Mouse (Mus musculus) midbrain, embryonic 16.5 days (tissue): ENCODE measurements around the gene Sidt1. TPM values are rescaled to one million over a fixed set of nuclear protein-coding genes. Genes with fewer than 3 reads are reported as not detected.

Source experiments
- ATAC-seq: fragments of 200-750 bp; cut with Nextera tagmentation; 2 replicates; pipeline ENCODE4 v1.8.0; 2017; ENCODE audit warnings: moderate TSS enrichment
- H3K27ac ChIP-seq: fragments of 300-500 bp; sonication (generic); 2 replicates; pipeline ENCODE4 v1.5.1; 2014; ENCODE audit warnings: mild to moderate bottlenecking, low read length, mixed read lengths
- H3K27me3 ChIP-seq: fragments of 300-500 bp; sonication (generic); 2 replicates; pipeline ENCODE4 v1.6.1; 2014; ENCODE audit warnings: low read depth, low read length, mixed read lengths; ENCODE audit not compliant: control insufficient read depth, insufficient read depth
- H3K36me3 ChIP-seq: fragments of 300-500 bp; sonication (generic); 2 replicates; pipeline ENCODE4 v1.6.1; 2014; ENCODE audit warnings: mild to moderate bottlenecking, low read length, moderate library complexity, mixed read lengths; ENCODE audit not compliant: control insufficient read depth, insufficient read depth
- H3K4me1 ChIP-seq: fragments of 300-500 bp; sonication (generic); 2 replicates; pipeline ENCODE4 v1.6.1; 2014; ENCODE audit warnings: mild to moderate bottlenecking, low read length, mixed read lengths; ENCODE audit not compliant: control insufficient read depth, insufficient read depth
- H3K4me2 ChIP-seq: fragments of 300-500 bp; sonication (generic); 2 replicates; pipeline ENCODE4 v1.6.1; 2014; ENCODE audit warnings: mild to moderate bottlenecking, low read length, mixed read lengths
- H3K4me3 ChIP-seq: fragments of 300-500 bp; sonication (generic); 2 replicates; pipeline ENCODE4 v1.5.1; 2014; ENCODE audit warnings: low read depth, mild to moderate bottlenecking, low read length, moderate library complexity, mixed read lengths
- H3K9ac ChIP-seq: fragments of 300-500 bp; sonication (generic); 2 replicates; pipeline ENCODE4 v1.6.1; 2014; ENCODE audit warnings: low read depth, low read length, mixed read lengths
- H3K9me3 ChIP-seq: fragments of 300-500 bp; sonication (generic); replicated peaks from 2 replicates; pipeline ENCODE4 v1.6.1; 2014; ENCODE audit warnings: mild to moderate bottlenecking, low read length, mixed read lengths; ENCODE audit not compliant: control insufficient read depth, poor library complexity, severe bottlenecking
- WGBS: fragments of 180-500 bp; shearing (Covaris S2); extraction: QIAGEN DNeasy Blood & Tissue Kit; methylation state at CpG from one replicate; pipeline ENCODE4 v1.1.7; 2014; 5-methylcytosine and 5-hydroxymethylcytosine counted together
- polyA plus RNA-seq: library from polyadenylated mRNA; unstranded; fragments of >200 nt; fragmentation: Nextera tagmentation; extraction: Ambion mirVana; gene quantifications from 2 replicates; pipeline ENCODE4 v1.2.1, GENCODE M21; 2015

Gene Sidt1
- polyA plus RNA-seq, 1 experiment from 2014 or later, result 11.9 TPM

DNA sequence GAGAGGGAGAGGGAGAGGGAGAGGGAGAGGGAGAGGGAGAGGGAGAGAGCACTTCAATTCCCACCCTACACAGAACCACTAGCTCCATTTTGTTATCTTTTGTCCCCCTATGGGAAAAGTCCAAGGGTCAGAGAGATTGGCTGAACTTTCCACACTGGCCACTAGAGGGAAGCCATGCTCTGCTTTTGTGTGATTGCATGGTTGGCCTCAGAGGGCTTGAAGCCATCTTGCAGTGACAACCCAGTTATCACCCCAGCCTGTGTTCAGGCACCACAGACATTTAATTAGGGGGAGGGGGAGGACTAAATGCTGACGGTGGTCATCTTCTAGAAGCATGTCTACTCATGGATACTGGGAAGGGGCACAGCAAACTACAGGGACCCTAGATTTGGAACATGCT, 90.4 kb downstream of the Sidt1 start:
- H3K4me3 ChIP-seq, result no peak overlapping the region
- ATAC-seq, result peak; percentile 60; the same call in 1 of the 2 replicates
- H3K4me2 ChIP-seq, result no peak overlapping the region
- H3K36me3 ChIP-seq, result no peaks in the 10 kb centered on the region
- H3K4me1 ChIP-seq, result no peaks in the 10 kb centered on the region
- H3K27me3 ChIP-seq, result no peaks in the 10 kb centered on the region
- H3K27ac ChIP-seq, result no peak overlapping the region
- H3K9me3 ChIP-seq, result peaks cover 3% of the 10 kb centered on the region; the same call in 1 of the 2 replicates
- WGBS, result 3% methylated on average over 1 of the region's 1 CpGs
- no peak overlapping the region for H3K9ac ChIP-seq

DNA sequence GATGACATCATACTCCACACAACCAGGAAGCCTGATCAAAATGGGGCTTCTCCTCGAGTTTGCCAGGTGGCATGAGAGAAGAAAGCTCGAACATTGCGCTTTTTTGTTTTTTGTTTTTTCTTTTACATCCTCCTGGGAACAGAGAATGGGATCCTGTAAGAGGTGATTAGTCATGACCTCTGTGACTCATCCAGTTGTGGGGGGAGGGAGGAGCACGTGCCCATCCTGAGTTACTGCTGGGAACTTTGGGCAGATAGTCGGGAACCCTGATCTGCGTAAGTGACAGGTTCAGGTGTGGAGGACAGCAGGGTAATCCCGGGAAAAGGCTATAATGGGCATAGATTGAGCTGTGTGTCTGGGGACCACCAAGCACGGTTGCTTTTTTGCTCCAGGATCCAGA, 92.6 kb downstream of the Sidt1 start:
- 71% methylated on average over 8 of the region's 8 CpGs for WGBS

DNA sequence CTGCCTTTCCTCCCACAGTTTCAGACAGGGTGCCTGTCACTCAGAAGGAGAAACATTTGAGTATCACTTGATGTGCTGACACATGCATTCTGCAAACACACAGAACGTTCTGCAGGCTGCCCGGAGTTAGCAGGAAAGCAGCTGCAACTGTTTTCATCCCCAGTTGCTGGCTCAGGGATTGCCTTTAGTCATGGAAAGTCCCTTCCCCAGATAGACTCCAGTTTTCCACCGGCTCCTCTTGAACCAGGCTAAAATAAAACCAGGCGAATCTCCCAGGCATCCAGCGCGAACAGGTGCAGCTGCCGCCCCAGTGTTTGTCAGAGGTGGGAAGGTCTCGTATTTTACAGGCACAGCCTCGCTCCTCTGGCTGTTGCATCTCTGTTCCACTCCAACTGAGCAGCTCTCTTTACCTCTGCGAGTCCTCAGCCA, 94.1 kb downstream of the Sidt1 start:
- 53% methylated on average over 10 of the region's 10 CpGs for WGBS
- Histone ChIP-seq H3K4me3 (no peak overlapping the region), H3K36me3 (no peaks in the 10 kb centered on the region), H3K4me1 (no peaks in the 10 kb centered on the region), H3K9ac (no peak overlapping the region), H3K27ac (no peak overlapping the region), H3K9me3 (no peaks in the 10 kb centered on the region), H3K4me2 (no peak overlapping the region), H3K27me3 (no peaks in the 10 kb centered on the region)
- ATAC-seq, result no peak

More for the DNA sequence above, 92.6 kb downstream of the Sidt1 start:
- ATAC-seq, result no peak
- no peak overlapping the region for H3K9ac ChIP-seq
- no peak overlapping the region for H3K27ac ChIP-seq
- no peaks in the 10 kb centered on the region for H3K4me1 ChIP-seq
- no peaks in the 10 kb centered on the region for H3K36me3 ChIP-seq
- H3K27me3 ChIP-seq, result no peaks in the 10 kb centered on the region
- H3K4me3 ChIP-seq, result no peak overlapping the region
- H3K4me2 ChIP-seq, result no peak overlapping the region
- H3K9me3 ChIP-seq, result no peaks in the 10 kb centered on the region

DNA sequence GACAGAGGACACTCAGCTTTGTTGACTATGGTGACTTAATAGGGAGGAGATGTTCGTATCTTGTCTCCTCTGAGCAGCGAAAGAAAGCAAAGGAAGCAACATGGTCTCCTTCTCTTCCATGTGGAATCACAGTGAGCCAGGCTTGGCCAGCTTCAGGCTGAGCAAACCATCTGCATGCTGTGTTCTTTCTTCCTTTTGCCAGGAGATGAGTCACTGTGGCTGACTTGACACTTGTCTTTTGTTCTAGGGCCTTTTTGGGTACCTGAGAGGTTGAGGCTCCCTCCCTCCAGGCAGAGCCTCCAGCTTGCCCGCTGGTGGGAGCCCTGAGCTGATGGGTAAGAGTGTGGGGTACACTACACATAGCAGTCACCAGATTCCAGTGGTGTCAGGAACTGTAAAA, 95.2 kb downstream of the Sidt1 start:
- Histone ChIP-seq H3K4me3 (no peak overlapping the region), H3K9ac (no peak overlapping the region), H3K27ac (no peak overlapping the region), H3K9me3 (no peaks in the 10 kb centered on the region), H3K4me2 (no peak overlapping the region), H3K4me1 (no peaks in the 10 kb centered on the region), H3K27me3 (no peaks in the 10 kb centered on the region), H3K36me3 (no peaks in the 10 kb centered on the region)
- WGBS, result 72% methylated on average over 3 of the region's 3 CpGs
- ATAC-seq, result no peak

DNA sequence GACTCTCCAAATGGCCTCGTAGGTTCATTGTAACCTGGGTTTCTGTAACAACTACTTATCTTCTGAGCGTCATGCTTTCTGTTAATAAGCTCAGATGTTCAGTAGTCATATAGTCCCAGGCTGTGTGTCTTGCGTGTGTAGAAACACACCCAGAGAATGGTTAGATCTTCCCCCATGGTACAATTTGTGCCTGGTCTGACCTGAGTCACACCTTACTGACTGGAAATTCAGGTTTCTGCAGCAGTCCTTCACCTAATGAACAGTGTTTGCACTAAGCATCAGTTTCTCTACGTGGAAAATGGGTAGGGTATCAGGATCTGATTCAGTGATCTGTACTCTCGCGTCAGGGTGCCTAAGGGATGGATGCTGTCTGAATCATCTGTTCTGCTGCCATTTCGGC, 100.0 kb downstream of the Sidt1 start:
- H3K27me3 ChIP-seq, result no peaks in the 10 kb centered on the region
- H3K27ac ChIP-seq, result no peak overlapping the region
- H3K9ac ChIP-seq, result no peak overlapping the region
- ATAC-seq, result no peak
- no peaks in the 10 kb centered on the region for H3K9me3 ChIP-seq
- H3K4me1 ChIP-seq, result no peaks in the 10 kb centered on the region
- WGBS, result 93% methylated on average over 7 of the region's 7 CpGs
- H3K4me2 ChIP-seq, result no peak overlapping the region
- no peaks in the 10 kb centered on the region for H3K36me3 ChIP-seq
- no peak overlapping the region for H3K4me3 ChIP-seq

GRCm38 (mm10) chr16:44226706-44227291, 106.2 kb downstream of the Sidt1 start:
- Histone ChIP-seq H3K4me1 (no peaks in the 10 kb centered on the region), H3K9me3 (no peaks in the 10 kb centered on the region), H3K27me3 (no peaks in the 10 kb centered on the region), H3K36me3 (no peaks in the 10 kb centered on the region), H3K4me3 (no peak overlapping the region), H3K9ac (no peak overlapping the region), H3K4me2 (no peak overlapping the region), H3K27ac (no peak overlapping the region)
- ATAC-seq, result no peak
- WGBS, result 92% methylated on average over 13 of the region's 13 CpGs

GRCm38 (mm10) chr16:44221463-44221862, 111.5 kb downstream of the Sidt1 start:
- no peaks in the 10 kb centered on the region for H3K4me1 ChIP-seq
- no peak for ATAC-seq
- peaks cover 35% of the 10 kb centered on the region for H3K36me3 ChIP-seq
- no peak overlapping the region for H3K9ac ChIP-seq
- WGBS, result 92% methylated on average over 6 of the region's 6 CpGs
- H3K9me3 ChIP-seq, result no peaks in the 10 kb centered on the region
- no peaks in the 10 kb centered on the region for H3K27me3 ChIP-seq
- H3K4me2 ChIP-seq, result no peak overlapping the region
- no peak overlapping the region for H3K4me3 ChIP-seq
- H3K27ac ChIP-seq, result no peak overlapping the region

GRCm38 (mm10) chr16:44216417-44216816, 116.6 kb downstream of the Sidt1 start:
- WGBS, result 98% methylated on average over 7 of the region's 7 CpGs
- Histone ChIP-seq H3K27ac (no peak overlapping the region), H3K9me3 (no peaks in the 10 kb centered on the region), H3K9ac (no peak overlapping the region), H3K36me3 (peaks cover 51% of the 10 kb centered on the region), H3K4me1 (no peaks in the 10 kb centered on the region), H3K4me2 (no peak overlapping the region), H3K4me3 (no peak overlapping the region), H3K27me3 (no peaks in the 10 kb centered on the region)
- no peak for ATAC-seq

DNA sequence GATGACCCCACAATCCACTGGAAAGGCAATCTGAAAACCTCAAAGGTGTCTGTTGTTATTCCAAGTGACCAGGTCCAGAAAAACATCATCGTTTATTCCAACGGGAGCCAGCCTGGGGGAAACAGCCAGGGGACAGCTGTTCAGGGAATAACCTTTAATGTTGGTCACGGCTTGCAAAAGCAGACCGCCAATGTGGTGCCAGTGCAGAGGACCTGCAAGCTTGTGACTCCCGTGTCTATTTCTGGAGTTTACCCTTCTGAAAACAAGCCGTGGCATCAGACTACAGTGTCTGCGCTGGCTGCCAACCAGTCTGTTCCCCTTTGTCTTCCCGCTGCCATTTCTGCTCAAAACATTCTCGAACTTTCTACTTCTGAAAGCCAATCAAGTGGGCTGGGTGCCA, 117.5 kb downstream of the Sidt1 start:
- 96% methylated on average over 9 of the region's 9 CpGs for WGBS
- Histone ChIP-seq H3K9me3 (no peaks in the 10 kb centered on the region), H3K9ac (no peak overlapping the region), H3K36me3 (peaks cover 51% of the 10 kb centered on the region), H3K4me1 (no peaks in the 10 kb centered on the region), H3K27ac (no peak overlapping the region), H3K4me2 (no peak overlapping the region), H3K27me3 (no peaks in the 10 kb centered on the region), H3K4me3 (no peak overlapping the region)
- ATAC-seq, result no peak
